In the genomic region with DNA sequence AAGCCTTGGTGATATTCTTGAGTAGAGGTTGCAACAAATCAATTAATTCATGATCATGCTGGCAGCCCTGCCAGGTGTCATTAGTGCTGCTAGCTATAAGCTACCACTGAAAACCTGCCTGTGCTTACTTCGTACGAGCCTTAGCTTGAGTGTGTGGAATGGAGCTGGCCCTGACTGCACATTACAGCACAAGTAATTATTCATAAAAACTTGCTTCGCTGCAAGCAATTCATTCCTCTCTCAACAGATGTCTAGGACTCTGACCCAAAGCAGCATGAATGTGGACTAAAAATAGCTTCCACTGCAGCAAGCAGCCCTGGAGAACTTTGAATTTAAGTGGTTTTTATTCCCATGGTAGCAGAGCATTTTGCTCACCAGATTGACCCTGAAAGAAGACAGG, we compare ENCODE assay signal across 11 mouse cellular contexts.
DNase-seq lines count a peak whose midpoint lies in the region; ATAC-seq and TF ChIP-seq lines count a peak whose summit lies in the region.
"Had no signal": no experiment of that assay in that cellular context is flagged by ENCODE, and none has a peak within 500 bp of the region (broad histone marks: within the 10 kb centered on the region; RNA-seq: fewer than 3 reads in every experiment).

No protein-coding gene starts in this region.

- H3K9me3 ChIP-seq in lung, embryonic 16.5 days (ENCODE audit: control insufficient read depth, low read length) = peaks cover 5% of the 10 kb centered on the region
- H3K9me3 ChIP-seq in kidney, embryonic 14.5 days (ENCODE audit: control insufficient read depth, low read length) = peaks cover 4% of the 10 kb centered on the region
- H3K9me3 ChIP-seq in midbrain, postnatal 0 days (ENCODE audit: low read length) = no peaks in the 10 kb centered on the region
- H3K9me3 ChIP-seq: liver, embryonic 15.5 days had no signal

- 48% methylated on average over 3 of the region's 3 CpGs for WGBS in lung, embryonic 16.5 days
- 62% methylated on average over 3 of the region's 3 CpGs for WGBS in kidney, embryonic 14.5 days
- 38% methylated on average over 3 of the region's 3 CpGs for WGBS in midbrain, postnatal 0 days

- TF ChIP-seq CTCF in midbrain, postnatal 0 days (IDR thresholded peaks at IDR 0.05) = no peak

- no peaks in the 10 kb centered on the region for H3K27me3 ChIP-seq in lung, embryonic 16.5 days (ENCODE audit: control insufficient read depth, insufficient read depth, low read depth, low read length)
- no peaks in the 10 kb centered on the region for H3K27me3 ChIP-seq in kidney, embryonic 14.5 days (ENCODE audit: control insufficient read depth, insufficient read depth, low read length)
- no peaks in the 10 kb centered on the region for H3K27me3 ChIP-seq in midbrain, postnatal 0 days (ENCODE audit: insufficient read depth, low read length)
- H3K27me3 ChIP-seq: liver, embryonic 15.5 days had no signal

- H3K27ac ChIP-seq in lung, embryonic 16.5 days (ENCODE audit: low read length) = no peak overlapping the region
- no peak overlapping the region for H3K27ac ChIP-seq in kidney, embryonic 14.5 days (ENCODE audit: low read depth, low read length)
- no peak overlapping the region for H3K27ac ChIP-seq in midbrain, postnatal 0 days (ENCODE audit: low read depth, low read length)
- H3K27ac ChIP-seq: liver, embryonic 15.5 days had no signal

- intact Hi-C loops in heart, postnatal 14 days (cut with DNase I) = no loop called here

- H3K4me3 ChIP-seq in lung, embryonic 16.5 days (ENCODE audit: low read length) = no peak overlapping the region
- H3K4me3 ChIP-seq in kidney, embryonic 14.5 days (ENCODE audit: low read length) = no peak overlapping the region
- no peak overlapping the region for H3K4me3 ChIP-seq in midbrain, postnatal 0 days (ENCODE audit: low read depth, low read length)
- H3K4me3 ChIP-seq: liver, embryonic 15.5 days had no signal

- H3K4me2 ChIP-seq in lung, embryonic 16.5 days (ENCODE audit: low read depth, low read length) = no peak overlapping the region
- no peak overlapping the region for H3K4me2 ChIP-seq in kidney, embryonic 14.5 days (replicated peaks; ENCODE audit: low read depth, low read length)
- no peak overlapping the region for H3K4me2 ChIP-seq in midbrain, postnatal 0 days (ENCODE audit: low read depth, low read length, poor library complexity, severe bottlenecking)
- H3K4me2 ChIP-seq: liver, embryonic 15.5 days had no signal

- H3K9ac ChIP-seq in lung, embryonic 16.5 days (ENCODE audit: low read length) = no peak overlapping the region
- no peak overlapping the region for H3K9ac ChIP-seq in kidney, embryonic 14.5 days (ENCODE audit: low read depth, low read length)
- H3K9ac ChIP-seq in midbrain, postnatal 0 days (replicated peaks; ENCODE audit: low read length, poor library complexity, severe bottlenecking) = no peak overlapping the region
- H3K9ac ChIP-seq: liver, embryonic 15.5 days had no signal

- H3K4me1 ChIP-seq in lung, embryonic 16.5 days (replicated peaks; ENCODE audit: control insufficient read depth, insufficient read depth, low read length) = no peaks in the 10 kb centered on the region
- no peaks in the 10 kb centered on the region for H3K4me1 ChIP-seq in kidney, embryonic 14.5 days (ENCODE audit: control insufficient read depth, insufficient read depth, low read length)
- no peaks in the 10 kb centered on the region for H3K4me1 ChIP-seq in midbrain, postnatal 0 days (ENCODE audit: insufficient read depth, low read length)
- H3K4me1 ChIP-seq: liver, embryonic 15.5 days had no signal

- no peaks in the 10 kb centered on the region for H3K36me3 ChIP-seq in lung, embryonic 16.5 days (ENCODE audit: control insufficient read depth, insufficient read depth, low read length)
- no peaks in the 10 kb centered on the region for H3K36me3 ChIP-seq in kidney, embryonic 14.5 days (ENCODE audit: control insufficient read depth, insufficient read depth, low read length)
- no peaks in the 10 kb centered on the region for H3K36me3 ChIP-seq in midbrain, postnatal 0 days (ENCODE audit: insufficient read depth, low read length)
- H3K36me3 ChIP-seq: liver, embryonic 15.5 days had no signal

- DNase-seq in cerebellum, adult 9-11 months = peak; percentile 2
- DNase-seq in cerebellum, adult 8-10 months = no peak
- no peak for DNase-seq in lung, postnatal 25 days (ENCODE audit: low spot score)
- peak; percentile 57 for DNase-seq in midbrain, postnatal 0 days (ENCODE audit: low spot score)
- DNase-seq in adrenal gland, adult 18-20 months (ENCODE audit: low spot score in 2 of 2) = no peak
- DNase-seq in heart, postnatal 14 days = no peak
- DNase-seq: adrenal gland, postnatal 14 days; heart, adult 18-20 months had no signal

- peak; percentile 34; the same call in 1 of the 2 replicates for ATAC-seq in lung, embryonic 16.5 days (ENCODE audit: low read depth)
- peak; percentile 46 for ATAC-seq in kidney, embryonic 14.5 days (ENCODE audit: low FRiP score, low TSS enrichment)
- peak; percentile 72 for ATAC-seq in midbrain, postnatal 0 days (ENCODE audit: low FRiP score)

Comparison
In these comparisons a context has a peak if more than half of its experiments do, and no peak if none do; other contexts are left out.
1. DNase-seq: peak in cerebellum, adult 9-11 months (single experiment) and midbrain, postnatal 0 days (single experiment); none in cerebellum, adult 8-10 months (single experiment), lung, postnatal 25 days (single experiment), adrenal gland, adult 18-20 months (0 of 2) and heart, postnatal 14 days (0 of 2).
2. Peak in every context shown above with its lines, with median percentiles within 50 percentile points of each other: ATAC-seq.